Mouse (Mus musculus): ENCODE data around the gene Ppil1.

Gene Ppil1

DNA sequence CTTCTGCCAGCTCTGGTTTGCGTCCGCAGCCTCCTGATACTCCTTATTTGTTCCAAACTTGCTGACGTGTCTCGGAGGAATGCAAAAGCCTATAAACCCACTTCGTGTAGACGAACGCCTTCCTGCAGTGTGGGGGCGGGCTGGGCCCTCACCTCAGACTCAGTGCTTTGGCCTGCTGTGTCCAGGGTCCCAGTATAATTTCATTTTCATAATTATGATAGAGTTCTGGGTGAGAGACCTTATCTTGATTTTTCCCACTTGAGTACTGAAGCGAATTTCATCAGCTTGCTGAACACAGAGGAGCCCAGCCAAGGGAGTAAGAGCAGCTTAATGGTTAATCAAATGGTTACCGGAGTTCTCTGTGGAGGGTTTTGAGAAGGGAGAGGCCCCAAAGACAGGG is 33.3 kb upstream of the Ppil1 start:
- POLR2A ChIA-PET: interaction anchor here in 3 of 4 experiments (0.5 to 1.4 kb wide), 5 partner anchors 12 to 25 kb away, joined by 3 to 4 read pairs (median 3); no protein-coding TSS in a partner anchor
- CTCF ChIA-PET: interaction anchor here (0.6 to 2.4 kb wide), 11 partner anchors 8 to 291 kb away, joined by 3 to 13 read pairs (median 5); partner anchors contain the start of gene BC004004 (in 3 of the 4)

GRCm38 (mm10) chr17:29295835-29296234 is 31.8 kb upstream of the Ppil1 start:
- ChIA-PET CTCF (interaction anchor here in 3 of 4 experiments (0.6 to 2.1 kb wide), 5 partner anchors 20 to 143 kb away, joined by 3 to 12 read pairs (median 3); partner anchors contain the start of gene BC004004 (in 1 of the 3)), POLR2A (interaction anchor here in 1 of 4 experiments (0.9 to 1.9 kb wide), 3 partner anchors 8 to 43 kb away, joined by 3 to 5 read pairs (median 3); no protein-coding TSS in a partner anchor)

DNA sequence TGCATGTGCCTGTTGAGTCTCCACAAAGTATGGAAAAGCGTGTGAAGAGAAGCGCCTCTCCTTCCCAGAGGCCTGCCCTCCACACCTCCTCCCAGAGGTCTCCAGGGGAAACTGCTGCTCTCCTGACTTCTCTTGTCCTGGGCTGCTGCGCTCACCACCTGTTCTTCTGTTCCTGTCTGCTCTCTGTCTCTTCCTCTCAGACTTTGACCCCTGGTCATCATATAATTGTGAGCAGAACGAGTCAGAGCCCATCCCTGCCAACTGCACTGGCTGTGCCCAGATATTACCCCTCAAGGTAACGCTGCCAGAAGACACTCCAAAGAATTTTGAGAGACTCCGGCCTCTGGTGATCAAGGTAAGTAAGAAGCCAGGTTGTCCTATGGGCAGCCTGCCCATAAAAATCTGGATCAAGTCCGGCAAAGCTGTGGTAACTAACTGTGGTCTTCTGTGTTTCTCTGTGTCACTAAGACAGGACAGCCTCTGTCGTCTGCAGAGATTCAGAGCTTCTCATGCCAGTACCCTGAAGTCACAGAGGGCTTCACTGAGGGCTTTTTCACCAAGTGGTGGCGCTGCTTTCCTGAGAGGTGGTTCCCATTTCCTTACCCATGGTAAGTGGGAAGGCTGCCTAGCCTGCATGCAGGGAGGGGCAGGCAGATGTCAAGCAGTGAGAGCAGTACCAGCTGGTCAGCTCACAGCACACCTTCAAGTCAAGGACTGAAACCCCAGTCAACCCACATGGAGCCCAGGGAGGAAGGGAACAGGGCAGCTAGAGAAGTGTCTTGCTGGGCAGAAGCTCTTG is 30.0 kb upstream of the Ppil1 start:
- CTCF ChIA-PET: interaction anchor here in 3 of 4 experiments (0.6 to 2.1 kb wide), 8 partner anchors 9 to 77 kb away, joined by 3 to 12 read pairs (median 4); partner anchors contain the start of genes BC004004 (in 1 of the 3) and Ppil1 (in 1 of the 3)
- POLR2A ChIA-PET: interaction anchor here in 2 of 4 experiments (1.2 to 1.9 kb wide), 3 partner anchors 9 to 76 kb away, joined by 3 to 5 read pairs (median 4); no protein-coding TSS in a partner anchor

DNA sequence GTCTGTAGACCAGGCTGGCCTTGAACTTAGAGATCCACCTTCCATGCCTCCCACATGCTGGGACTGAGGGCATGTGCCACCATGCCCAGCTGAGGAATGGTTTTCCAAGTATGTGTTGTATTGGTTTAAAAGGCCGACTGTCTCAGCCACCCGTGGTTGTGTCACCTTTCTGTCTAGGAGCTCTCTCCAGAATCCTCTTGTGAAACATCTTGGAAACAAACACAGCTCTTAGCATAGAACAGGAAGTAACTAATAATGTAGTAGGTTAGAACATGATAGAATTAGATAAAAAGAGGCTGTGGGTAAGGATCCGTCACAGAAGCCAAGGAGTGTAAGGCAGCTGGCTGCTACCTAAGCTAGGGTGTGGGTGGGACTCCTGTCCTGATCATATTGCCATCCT is 29.0 kb upstream of the Ppil1 start:
- ChIA-PET POLR2A (interaction anchor here in 3 of 4 experiments (0.6 to 1.2 kb wide), 4 partner anchors 10 to 38 kb away, joined by 3 read pairs; no protein-coding TSS in a partner anchor), CTCF (interaction anchor here in 2 of 4 experiments (0.6 to 0.8 kb wide), 2 partner anchors 10 to 78 kb away, joined by 3 to 5 read pairs; no protein-coding TSS in a partner anchor)

GRCm38 (mm10) chr17:29291793-29292192 is 27.8 kb upstream of the Ppil1 start:
- POLR2A ChIA-PET: interaction anchor here in 1 of 4 experiments (1.1 kb wide), 1 partner anchor 9 kb away, joined by 3 read pairs; no protein-coding TSS in a partner anchor
- CTCF ChIA-PET: interaction anchor here in 1 of 4 experiments (0.8 kb wide), 1 partner anchor 23 kb away, joined by 3 read pairs; the partner anchor contains the start of gene BC004004

GRCm38 (mm10) chr17:29282216-29282952 is 18.4 kb upstream of the Ppil1 start:
- ChIA-PET POLR2A (interaction anchor here in 3 of 4 experiments (0.5 to 3.2 kb wide), 14 partner anchors 8 to 1972 kb away, joined by 3 to 20 read pairs (median 4); partner anchors contain the start of genes Mtch1 (in 2 of the 3), BC004004 (in 1 of the 3) and Srsf3 (in 1 of the 3)), CTCF (interaction anchor here in 3 of 4 experiments (0.6 to 1.6 kb wide), 10 partner anchors 12 to 597 kb away, joined by 3 to 10 read pairs (median 3); partner anchors contain the start of gene BC004004 (in 2 of the 3))

DNA sequence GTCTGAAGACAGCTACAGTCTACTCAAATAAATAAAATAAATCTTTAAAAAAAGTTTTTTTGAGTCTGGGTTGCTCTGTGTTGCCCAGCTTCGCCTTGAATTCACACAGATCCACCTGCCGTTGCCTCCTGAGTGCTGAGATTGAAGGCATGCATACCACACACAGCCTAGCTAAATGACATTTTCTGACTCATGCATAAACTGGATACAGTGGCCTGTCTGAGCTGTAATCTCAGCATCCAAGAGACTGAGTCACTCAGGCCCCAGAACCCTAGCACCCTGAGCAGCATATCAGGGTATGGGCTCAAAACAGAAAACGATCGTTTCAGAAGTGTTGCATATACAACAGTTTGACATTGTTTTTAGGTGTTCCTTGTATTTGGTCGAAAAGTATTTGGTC is 17.6 kb upstream of the Ppil1 start:
- CTCF ChIA-PET: interaction anchor here in 3 of 4 experiments (0.6 to 2.4 kb wide), 10 partner anchors 13 to 473 kb away, joined by 3 to 12 read pairs (median 5); partner anchors contain the start of gene BC004004 (in 1 of the 3)

GRCm38 (mm10) chr17:29280422-29280821 is 16.4 kb upstream of the Ppil1 start:
- POLR2A ChIA-PET: interaction anchor here in 3 of 4 experiments (0.6 to 3.2 kb wide), 9 partner anchors 11 to 183 kb away, joined by 3 to 20 read pairs (median 3); partner anchors contain the start of gene BC004004 (in 2 of the 3)
- CTCF ChIA-PET: interaction anchor here (0.9 to 2.4 kb wide), 8 partner anchors 12 to 470 kb away, joined by 3 to 10 read pairs (median 5); partner anchors contain the start of gene BC004004 (in 2 of the 4)

More for the DNA sequence above, 17.6 kb upstream of the Ppil1 start:
- POLR2A ChIA-PET: interaction anchor here in 2 of 4 experiments (0.6 to 3.2 kb wide), 6 partner anchors 13 to 156 kb away, joined by 3 to 20 read pairs (median 3); partner anchors contain the start of gene BC004004 (in 1 of the 2)

DNA sequence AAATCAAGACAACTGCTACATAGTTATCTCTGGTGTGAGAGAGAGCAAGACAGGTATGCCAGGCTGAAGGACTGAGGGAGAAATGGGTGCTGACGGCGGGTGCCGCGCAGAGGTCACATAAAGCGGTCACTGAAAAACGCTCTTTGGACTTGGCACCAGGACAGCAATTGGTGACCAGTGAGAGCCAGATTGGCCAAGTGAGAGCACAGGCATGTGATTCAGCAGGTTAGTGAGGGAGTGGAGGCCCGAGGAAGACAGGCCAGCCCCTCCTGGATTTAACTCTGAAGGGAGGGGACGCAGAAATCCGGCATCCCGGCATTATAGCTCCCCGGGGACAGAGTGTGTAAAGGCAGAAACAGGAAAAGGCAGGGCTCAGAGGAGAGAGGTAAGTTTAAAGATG is 9.9 kb upstream of the Ppil1 start:
- CTCF ChIA-PET: interaction anchor here in 3 of 4 experiments (0.5 to 1.2 kb wide), 8 partner anchors 10 to 242 kb away, joined by 3 to 8 read pairs (median 4); partner anchors contain the start of gene Ppil1 (in 1 of the 3)
- POLR2A ChIA-PET: interaction anchor here in 3 of 4 experiments (0.6 to 1.4 kb wide), 5 partner anchors 9 to 293 kb away, joined by 3 to 4 read pairs (median 3); partner anchors contain the start of gene Cdkn1a (in 1 of the 3)

DNA sequence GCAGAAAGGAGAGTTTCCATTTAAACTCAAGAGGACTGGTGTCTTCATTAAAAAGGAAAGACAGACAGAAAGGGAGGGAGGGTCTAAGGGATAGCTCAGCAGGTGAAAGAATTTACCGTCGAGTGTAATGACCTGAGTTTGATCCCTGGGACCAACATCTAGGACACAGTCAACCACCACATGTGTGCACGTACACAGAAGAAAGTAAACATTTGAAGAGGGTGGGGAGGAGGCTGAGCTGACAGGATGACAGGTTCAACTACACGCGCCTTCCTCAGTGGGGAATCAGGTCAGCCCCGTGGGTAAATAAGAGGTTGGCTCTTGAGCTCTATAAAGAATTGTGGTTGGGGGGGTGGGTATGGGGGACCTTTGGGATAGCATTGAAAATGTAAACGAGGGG is 9.2 kb upstream of the Ppil1 start:
- POLR2A ChIA-PET: interaction anchor here in 3 of 4 experiments (0.6 to 1.4 kb wide), 4 partner anchors 165 to 292 kb away, joined by 3 to 5 read pairs (median 4); partner anchors contain the start of gene Cdkn1a (in 1 of the 3)
- CTCF ChIA-PET: interaction anchor here in 3 of 4 experiments (0.5 to 1.9 kb wide), 8 partner anchors 10 to 704 kb away, joined by 3 to 5 read pairs (median 4); partner anchors contain the start of gene Ppil1 (in 1 of the 3)

- ChIA-PET CTCF (interaction anchor here in 2 of 4 experiments (1.2 to 1.4 kb wide), 3 partner anchors 9 to 101 kb away, joined by 3 to 4 read pairs (median 4); no protein-coding TSS in a partner anchor), POLR2A (interaction anchor here (0.6 to 3.1 kb wide), 9 partner anchors 8 to 801 kb away, joined by 3 to 20 read pairs (median 4); no protein-coding TSS in a partner anchor)
These were observed 6.2 kb upstream of the Ppil1 start for GRCm38 (mm10) chr17:29270148-29270698.

DNA sequence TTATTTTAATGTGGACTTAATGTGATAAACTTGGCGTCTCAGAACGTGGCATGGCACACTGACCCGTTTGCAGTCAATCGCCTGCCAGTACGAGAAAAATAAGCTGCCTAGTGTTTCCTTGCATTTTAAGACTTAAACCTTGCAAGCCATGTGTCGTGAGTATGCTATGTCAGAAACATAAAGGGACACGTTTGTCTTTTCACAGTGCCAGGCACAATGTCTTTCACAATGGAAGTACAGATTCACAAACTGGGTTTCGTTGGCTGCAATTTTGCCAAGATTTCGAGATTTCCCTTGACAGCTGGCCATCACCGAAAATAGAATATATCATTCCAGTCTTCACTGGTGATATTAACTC is 5.3 kb upstream of the Ppil1 start:
- ChIA-PET CTCF (interaction anchor here (0.6 to 2.2 kb wide), 43 partner anchors 9 to 392 kb away, joined by 3 to 27 read pairs (median 4); partner anchors contain the start of genes Mtch1 (in 2 of the 4) and Fgd2 (in 1 of the 4)), POLR2A (interaction anchor here (0.6 to 3.1 kb wide), 25 partner anchors 8 to 800 kb away, joined by 3 to 20 read pairs (median 4); partner anchors contain the start of genes Gm28043 (in 1 of the 4), Mtch1 (in 1 of the 4), Rnf8 (in 1 of the 4) and Srsf3 (in 1 of the 4))

GRCm38 (mm10) chr17:29268682-29269348 is 4.8 kb upstream of the Ppil1 start, which contains the start of gene BC004004:
TSS of gene BC004004 (plus strand) at chr17:29268788.
- ChIA-PET CTCF (interaction anchor here (0.6 to 2.2 kb wide), 51 partner anchors 9 to 392 kb away, joined by 3 to 27 read pairs (median 4); partner anchors contain the start of genes Mtch1 (in 2 of the 4) and Fgd2 (in 1 of the 4)), POLR2A (interaction anchor here in 3 of 4 experiments (0.6 to 3.1 kb wide), 45 partner anchors 8 to 1565 kb away, joined by 3 to 20 read pairs (median 4); partner anchors contain the start of genes Mtch1 (in 2 of the 3), Gm28043 (in 1 of the 3), Rnf8 (in 1 of the 3) and Srsf3 (in 1 of the 3))

DNA sequence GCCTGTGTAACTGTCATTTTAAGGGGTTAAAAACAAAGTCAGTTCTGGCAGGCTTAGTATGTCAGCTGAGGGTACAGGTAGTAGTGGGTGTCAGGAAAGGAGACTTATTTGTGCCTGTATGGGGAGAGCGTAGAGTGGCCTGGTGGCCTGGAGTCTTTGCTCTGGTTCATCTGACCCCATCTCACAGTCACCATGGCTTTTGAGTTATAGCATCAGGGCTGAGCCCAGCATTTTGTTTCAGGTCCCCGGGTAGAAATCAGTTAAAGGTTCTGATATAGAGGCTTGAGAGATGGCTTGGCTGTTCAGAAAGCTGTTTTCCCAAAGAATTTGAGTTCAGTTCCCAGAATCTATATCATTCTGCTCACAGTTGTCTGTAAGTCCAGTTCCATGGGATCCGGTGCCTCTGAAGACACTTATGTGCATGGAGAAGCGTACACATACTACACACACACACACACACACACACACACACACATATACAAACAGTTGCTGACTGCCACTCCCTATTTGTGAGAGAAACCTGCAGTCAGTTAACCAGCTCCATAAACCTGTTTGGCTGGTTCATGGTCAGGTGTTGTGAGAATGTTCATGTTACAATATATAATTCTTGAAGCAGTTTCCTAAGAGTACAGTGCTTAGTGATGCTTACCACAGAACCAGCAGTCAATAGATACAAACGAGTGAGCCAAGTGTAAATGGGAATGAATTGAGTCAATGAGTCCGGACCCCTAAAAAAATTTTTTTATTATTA is 4.1 kb upstream of the Ppil1 start:
- POLR2A ChIA-PET: interaction anchor here in 3 of 4 experiments (0.6 to 3.1 kb wide), 44 partner anchors 8 to 1565 kb away, joined by 3 to 20 read pairs (median 4); partner anchors contain the start of genes Mtch1 (in 2 of the 3), Gm28043 (in 1 of the 3), Pim1 (in 1 of the 3) and Rnf8 (in 1 of the 3)
- CTCF ChIA-PET: interaction anchor here (0.6 to 2.2 kb wide), 48 partner anchors 8 to 391 kb away, joined by 3 to 27 read pairs (median 4); partner anchors contain the start of genes Mtch1 (in 2 of the 4) and Fgd2 (in 1 of the 4)

DNA sequence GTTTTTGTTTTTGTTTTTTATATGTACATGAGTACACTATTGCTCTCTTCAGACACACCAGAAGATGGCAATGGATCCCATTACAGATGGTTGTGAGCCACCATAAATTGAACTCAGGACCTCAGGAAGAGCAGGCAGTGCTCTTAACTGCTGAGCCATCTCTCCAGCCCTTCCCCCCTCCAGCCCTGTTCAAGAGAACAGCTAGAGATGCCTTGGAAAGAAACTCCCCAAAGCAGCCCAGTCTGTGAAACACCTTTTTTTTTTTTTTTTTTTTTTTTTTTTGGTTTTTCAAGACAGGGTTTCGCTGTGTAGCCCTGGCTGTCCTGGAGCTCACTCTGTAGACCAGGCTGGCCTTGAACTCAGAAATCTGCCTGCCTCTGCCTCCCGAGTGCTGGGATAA is 3.1 kb upstream of the Ppil1 start:
- CTCF ChIA-PET: interaction anchor here in 3 of 4 experiments (0.6 to 2.2 kb wide), 7 partner anchors 16 to 1790 kb away, joined by 3 to 27 read pairs (median 3); no protein-coding TSS in a partner anchor
- POLR2A ChIA-PET: interaction anchor here in 2 of 4 experiments (0.6 to 3.1 kb wide), 7 partner anchors 14 to 1340 kb away, joined by 3 to 20 read pairs (median 4); partner anchors contain the start of gene Mtch1 (in 1 of the 2)
